Mouse (Mus musculus): Measurements from ENCODE around the gene Pigk.

Gene Pigk

GRCm38 (mm10) chr3:152948556-152948955 lies 234.7 kb downstream of the Pigk start:
- no peak for DNase-seq

DNA sequence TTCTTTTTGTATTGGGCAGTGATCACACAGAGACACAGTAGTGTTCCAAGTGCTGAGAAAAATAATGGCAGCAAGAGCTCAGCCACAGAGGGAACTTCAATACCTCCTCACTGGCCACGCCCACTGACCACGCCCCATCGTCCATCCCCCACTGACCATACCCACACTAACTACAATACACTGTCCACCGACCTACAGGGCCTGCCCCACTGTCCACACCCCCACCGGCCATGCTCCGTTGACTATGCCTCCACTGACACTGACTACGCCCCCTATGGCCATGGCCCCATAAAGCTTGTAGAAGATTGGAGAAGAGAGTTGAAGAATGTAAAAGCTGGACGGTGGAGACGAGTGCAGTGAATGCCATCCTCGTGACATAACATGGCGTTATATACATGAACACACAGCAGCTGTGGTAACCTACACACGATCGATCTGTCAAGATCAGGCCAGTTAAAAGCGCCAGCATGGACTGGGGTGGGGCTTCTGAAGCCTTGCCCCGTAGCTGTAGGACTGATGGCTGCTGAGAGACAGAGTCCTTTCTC lies 235.4 kb downstream of the Pigk start:
- no peak for DNase-seq

- no peak for DNase-seq
These were observed 236.4 kb downstream of the Pigk start for GRCm38 (mm10) chr3:152950299-152950698.

DNA sequence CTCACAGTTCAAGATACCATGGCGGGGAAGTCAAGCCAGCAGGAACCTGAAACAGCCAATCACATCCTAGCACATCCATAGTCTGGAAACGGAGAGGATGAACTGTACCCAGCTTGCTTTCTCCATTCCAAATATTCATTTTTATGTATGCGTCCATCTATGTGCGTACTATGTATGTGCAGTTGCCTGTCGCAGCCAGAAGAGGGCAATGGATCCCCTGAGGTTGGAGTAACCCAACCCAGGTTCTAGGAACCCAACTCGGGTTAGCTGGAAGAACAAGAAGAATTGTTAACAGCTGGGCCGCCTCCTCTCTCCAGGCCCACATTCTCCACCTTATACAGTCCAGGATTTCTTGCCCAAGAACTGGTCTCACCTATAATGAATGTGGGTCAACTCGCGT lies 237.0 kb downstream of the Pigk start:
- no peak for DNase-seq

GRCm38 (mm10) chr3:152951634-152952545 lies 238.0 kb downstream of the Pigk start:
- DNase-seq = no peak

DNA sequence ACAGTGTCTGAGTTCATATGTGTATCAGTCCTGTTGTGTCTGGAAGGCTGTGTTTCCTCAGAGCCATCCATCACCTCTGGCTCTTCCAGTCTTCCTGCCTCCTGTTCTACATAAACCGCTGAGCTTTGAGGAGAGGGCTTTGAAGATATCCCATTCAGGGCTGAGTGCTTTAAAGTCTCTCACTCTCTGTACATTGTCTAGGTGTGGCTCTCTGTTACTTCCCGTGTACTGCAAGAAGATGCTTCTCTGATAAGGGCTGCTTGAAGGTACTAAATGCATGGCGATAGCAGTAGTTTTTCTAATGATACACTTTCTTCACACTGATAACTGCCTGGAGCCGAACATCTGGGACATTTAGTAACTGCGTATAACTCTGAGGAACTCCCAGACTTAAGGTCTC lies 242.1 kb downstream of the Pigk start:
- no peak for DNase-seq

DNA sequence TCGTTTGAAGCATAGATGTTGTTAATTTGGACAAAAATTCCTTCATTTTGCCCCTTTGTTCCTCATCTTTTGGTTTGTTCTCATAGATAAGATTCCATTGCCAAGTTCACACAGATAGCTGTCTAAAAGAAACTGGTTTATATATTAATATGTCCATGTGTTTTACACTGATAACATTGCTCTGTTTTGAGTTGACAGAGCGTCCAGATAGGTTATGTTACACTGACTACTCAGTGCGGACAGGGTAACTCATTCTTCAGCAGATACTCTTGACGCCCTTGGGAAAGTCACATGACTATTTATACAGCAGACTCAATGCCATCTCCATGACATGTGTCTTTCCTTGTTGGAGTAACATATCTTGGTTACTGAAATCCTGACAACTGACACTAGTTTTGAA lies 242.9 kb downstream of the Pigk start:
- no peak for DNase-seq

GRCm38 (mm10) chr3:152958358-152959150 lies 244.7 kb downstream of the Pigk start:
- DNase-seq = peak; percentile 35

DNA sequence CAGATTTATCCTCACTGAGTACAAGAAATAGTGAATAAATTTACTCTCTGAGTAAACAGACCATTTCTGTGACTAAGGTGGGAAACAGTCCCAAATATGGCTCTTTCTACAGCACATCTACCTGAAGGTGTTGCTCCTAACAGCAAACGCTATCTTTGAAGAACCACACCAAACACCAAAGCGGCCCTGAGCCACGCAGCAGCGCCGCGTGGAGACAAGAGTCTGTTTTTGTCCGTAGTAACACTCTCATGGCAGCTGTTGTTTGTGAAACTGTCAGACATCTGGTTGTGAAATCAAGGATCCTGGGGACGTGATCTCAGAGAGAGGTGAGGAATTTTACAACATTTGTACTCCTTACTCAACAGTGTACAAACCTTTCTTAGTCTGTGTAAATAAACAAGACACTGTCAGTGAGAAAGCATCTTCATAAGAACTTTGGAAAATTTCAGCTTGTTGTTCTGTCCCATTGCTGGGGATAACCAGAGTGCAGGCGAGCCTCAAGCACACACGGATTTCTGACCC lies 248.0 kb downstream of the Pigk start:
- no peak for DNase-seq

DNA sequence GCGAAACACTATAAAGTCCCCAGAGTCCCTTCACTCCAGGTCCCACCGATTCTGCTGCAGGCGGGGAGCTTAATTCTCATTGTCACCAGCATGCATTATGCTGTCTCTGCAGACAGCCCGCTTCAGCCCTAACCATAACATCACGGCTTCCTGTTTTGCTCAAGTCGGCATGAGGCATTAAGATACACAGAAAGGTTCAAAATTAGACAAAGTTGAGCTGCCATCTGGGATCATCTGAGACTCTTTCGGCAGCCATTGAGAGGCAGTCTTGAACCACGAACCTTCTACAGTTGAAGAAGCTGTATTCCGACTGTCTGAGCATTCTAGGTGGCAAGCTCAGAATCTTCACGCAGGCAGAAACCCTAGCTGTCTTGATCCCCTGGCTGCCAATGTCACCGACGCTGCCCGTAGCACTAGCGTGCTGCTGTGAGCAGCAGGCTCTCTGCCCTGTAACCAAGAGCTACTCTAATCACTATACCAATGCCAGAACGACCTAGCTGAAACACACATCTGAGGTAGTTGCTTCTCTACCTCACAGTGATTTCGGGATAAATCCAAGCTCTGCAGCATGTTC lies 256.0 kb downstream of the Pigk start:
- no peak for DNase-seq

- DNase-seq = no peak
These were observed 257.5 kb downstream of the Pigk start for GRCm38 (mm10) chr3:152971373-152971772.

- DNase-seq = no peak
These were observed 265.7 kb downstream of the Pigk start for GRCm38 (mm10) chr3:152979481-152980092.

GRCm38 (mm10) chr3:152980431-152980830 lies 266.5 kb downstream of the Pigk start:
- DNase-seq = no peak

DNA sequence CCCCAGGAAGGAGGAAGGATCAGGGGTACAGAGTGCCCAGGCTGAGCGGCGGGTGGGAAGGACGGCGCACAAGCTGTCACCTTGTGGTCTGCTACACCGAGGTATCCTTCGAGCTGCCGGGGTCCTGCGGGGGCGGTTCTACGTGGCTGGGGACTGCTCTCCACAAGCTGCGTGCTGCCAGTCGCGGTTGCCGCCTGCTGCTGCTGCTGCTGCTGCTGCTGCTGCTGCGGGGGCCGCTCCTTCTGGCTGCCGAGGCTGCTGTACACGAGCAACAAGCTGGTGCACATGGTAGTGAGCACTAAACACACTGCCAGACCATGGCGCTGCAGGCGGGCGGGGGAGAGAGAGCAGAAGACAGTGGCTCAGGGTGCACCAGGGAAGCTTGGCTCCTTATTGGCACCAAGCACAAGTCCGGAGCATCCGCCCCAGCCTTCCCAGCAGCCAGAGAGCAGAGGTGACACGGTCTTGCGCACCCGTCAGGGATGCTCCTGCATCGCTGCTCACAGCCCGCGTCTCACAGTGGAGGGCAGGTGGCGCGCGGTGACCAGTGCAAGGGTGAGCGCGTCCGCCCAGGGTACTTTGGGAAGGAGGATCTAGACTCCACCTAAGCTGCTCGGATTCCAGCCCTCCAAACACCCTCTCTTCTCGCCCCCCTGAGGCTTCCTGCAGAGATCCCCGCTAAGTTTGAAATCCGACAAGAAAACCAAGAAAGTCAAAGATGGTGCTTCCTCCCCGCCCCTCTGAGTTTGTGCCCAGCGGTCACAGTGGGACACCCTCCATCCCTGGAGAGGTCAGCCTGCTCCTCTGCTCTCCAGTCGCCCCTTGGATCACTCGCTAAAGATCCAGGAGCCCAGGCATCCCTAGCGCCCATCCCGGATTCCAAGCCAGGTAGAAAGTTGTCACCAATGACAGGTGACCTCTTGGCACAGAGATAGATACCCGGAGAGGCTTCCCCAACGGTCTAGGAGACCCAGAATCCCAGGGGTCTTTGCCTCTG lies 267.4 kb downstream of the Pigk start:
- DNase-seq = peak; percentile 11

- no peak for DNase-seq
These were observed 268.1 kb downstream of the Pigk start, which contains the start of gene St6galnac5 for GRCm38 (mm10) chr3:152981988-152982387. Gene St6galnac5, minus strand, starts transcription at chr3:152982246.

DNA sequence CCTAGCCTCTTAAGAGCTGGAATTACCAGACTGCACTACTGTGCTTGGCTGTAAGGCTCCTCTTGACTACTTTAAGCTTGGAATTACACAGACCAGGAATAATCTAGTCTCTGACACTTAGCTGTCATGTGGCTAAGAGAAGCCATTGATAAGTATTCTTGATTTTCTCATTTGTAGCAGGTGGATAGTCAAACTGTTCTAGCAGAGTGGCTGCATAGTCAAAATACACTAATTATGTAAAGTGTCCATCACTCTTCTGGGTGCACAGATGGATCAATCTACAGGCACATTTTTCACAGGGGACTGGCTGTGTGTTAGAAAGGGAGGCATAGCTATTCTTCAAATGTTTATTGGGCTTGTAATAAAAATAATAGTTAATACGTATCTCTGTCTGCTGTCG lies 276.9 kb downstream of the Pigk start:
- DNase-seq = no peak

- no peak for DNase-seq
These were observed 279.7 kb downstream of the Pigk start for GRCm38 (mm10) chr3:152993608-152994007.

- DNase-seq = no peak
These were observed 284.2 kb downstream of the Pigk start for GRCm38 (mm10) chr3:152998106-152998505.

GRCm38 (mm10) chr3:152998901-152999300 lies 285.0 kb downstream of the Pigk start:
- DNase-seq = no peak

DNA sequence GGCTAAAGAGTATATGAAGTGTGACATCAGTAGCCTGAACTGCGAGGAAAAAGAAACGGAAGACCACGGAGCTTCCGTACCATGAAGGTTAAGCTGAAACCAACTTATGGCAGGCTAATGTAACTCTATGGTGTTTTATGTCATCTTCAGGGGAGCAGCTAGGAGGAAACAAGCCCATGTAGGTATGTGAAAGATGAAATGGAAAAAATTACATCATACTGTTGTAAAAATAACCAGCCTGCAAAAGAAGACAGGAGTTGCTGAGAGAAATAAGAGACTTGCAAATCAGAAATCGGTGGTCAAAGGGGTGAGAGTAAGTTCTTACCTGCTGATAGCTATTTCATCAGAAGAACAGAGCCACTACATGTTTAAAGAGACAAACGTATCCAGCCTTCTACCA lies 293.0 kb downstream of the Pigk start:
- DNase-seq = no peak

- no peak for DNase-seq
These were observed 302.5 kb downstream of the Pigk start for GRCm38 (mm10) chr3:153016355-153016754.

Measured in cerebellum, adult 11 months (tissue).